Mouse (Mus musculus): ENCODE results near the gene Sorcs2. TPM values are rescaled to one million over a fixed set of nuclear protein-coding genes. Genes with fewer than 3 reads are reported as not detected.
A peak's percentile ranks its signal among the peaks of the same experiment; 100 is the strongest.

The Sorcs2 gene
- polyA plus RNA-seq, 1 experiment from 2014 or later = 3.5 TPM

- H3K27ac ChIP-seq (ENCODE audit: low read depth, low read length) = no peak overlapping the region
- no peaks in the 10 kb centered on the region for H3K4me1 ChIP-seq (replicated peaks; ENCODE audit: control insufficient read depth, insufficient read depth, low read length)
- no peak overlapping the region for H3K4me3 ChIP-seq (ENCODE audit: low read depth, low read length)
- TF ChIP-seq CTCF (IDR thresholded peaks at IDR 0.05; ENCODE audit: low read depth) = no peak
- no peaks in the 10 kb centered on the region for H3K36me3 ChIP-seq (ENCODE audit: control insufficient read depth, insufficient read depth)
- H3K9me3 ChIP-seq (ENCODE audit: control insufficient read depth) = no peaks in the 10 kb centered on the region
- ATAC-seq = no peak
- no peak overlapping the region for H3K9ac ChIP-seq (ENCODE audit: low read depth, low read length)
- no peak overlapping the region for H3K4me2 ChIP-seq (replicated peaks; ENCODE audit: low read depth)
- H3K27me3 ChIP-seq (replicated peaks; ENCODE audit: control insufficient read depth, insufficient read depth, low read length) = no peaks in the 10 kb centered on the region
These were observed 356.7 kb downstream of the Sorcs2 start for GRCm38 (mm10) chr5:36041236-36041562.

GRCm38 (mm10) chr5:36040398-36041235 is 357.3 kb downstream of the Sorcs2 start:
- H3K27ac ChIP-seq (ENCODE audit: low read depth, low read length) = no peak overlapping the region
- no peaks in the 10 kb centered on the region for H3K4me1 ChIP-seq (replicated peaks; ENCODE audit: control insufficient read depth, insufficient read depth, low read length)
- H3K4me3 ChIP-seq (ENCODE audit: low read depth, low read length) = no peak overlapping the region
- no peak for ATAC-seq
- WGBS = 54% methylated on average over 13 of the region's 13 CpGs
- H3K9ac ChIP-seq (ENCODE audit: low read depth, low read length) = no peak overlapping the region
- no peaks in the 10 kb centered on the region for H3K27me3 ChIP-seq (replicated peaks; ENCODE audit: control insufficient read depth, insufficient read depth, low read length)
- H3K4me2 ChIP-seq (replicated peaks; ENCODE audit: low read depth) = no peak overlapping the region
- TF ChIP-seq CTCF (IDR thresholded peaks at IDR 0.05; ENCODE audit: low read depth) = no peak
- no peaks in the 10 kb centered on the region for H3K36me3 ChIP-seq (ENCODE audit: control insufficient read depth, insufficient read depth)
- no peaks in the 10 kb centered on the region for H3K9me3 ChIP-seq (ENCODE audit: control insufficient read depth)

- Histone ChIP-seq H3K9me3 (ENCODE audit: control insufficient read depth) (no peaks in the 10 kb centered on the region), H3K4me3 (ENCODE audit: low read depth, low read length) (no peak overlapping the region), H3K9ac (ENCODE audit: low read depth, low read length) (no peak overlapping the region), H3K27me3 (replicated peaks; ENCODE audit: control insufficient read depth, insufficient read depth, low read length) (no peaks in the 10 kb centered on the region), H3K27ac (ENCODE audit: low read depth, low read length) (no peak overlapping the region), H3K4me1 (replicated peaks; ENCODE audit: control insufficient read depth, insufficient read depth, low read length) (no peaks in the 10 kb centered on the region), H3K36me3 (ENCODE audit: control insufficient read depth, insufficient read depth) (no peaks in the 10 kb centered on the region), H3K4me2 (replicated peaks; ENCODE audit: low read depth) (no peak overlapping the region)
- no peak for TF ChIP-seq CTCF (IDR thresholded peaks at IDR 0.05; ENCODE audit: low read depth)
- ATAC-seq = no peak
- 96% methylated on average over 5 of the region's 5 CpGs for WGBS
These were observed 358.3 kb downstream of the Sorcs2 start for GRCm38 (mm10) chr5:36039596-36039995.

GRCm38 (mm10) chr5:36033531-36034426 is 364.2 kb downstream of the Sorcs2 start:
- Histone ChIP-seq H3K9ac (ENCODE audit: low read depth, low read length) (no peak overlapping the region), H3K9me3 (ENCODE audit: control insufficient read depth) (no peaks in the 10 kb centered on the region), H3K4me2 (replicated peaks; ENCODE audit: low read depth) (no peak overlapping the region), H3K36me3 (ENCODE audit: control insufficient read depth, insufficient read depth) (no peaks in the 10 kb centered on the region), H3K27ac (ENCODE audit: low read depth, low read length) (no peak overlapping the region), H3K4me1 (replicated peaks; ENCODE audit: control insufficient read depth, insufficient read depth, low read length) (no peaks in the 10 kb centered on the region), H3K4me3 (ENCODE audit: low read depth, low read length) (no peak overlapping the region), H3K27me3 (replicated peaks; ENCODE audit: control insufficient read depth, insufficient read depth, low read length) (no peaks in the 10 kb centered on the region)
- 48% methylated on average over 8 of the region's 8 CpGs for WGBS
- ATAC-seq = no peak
- peak; percentile 86 for TF ChIP-seq CTCF (IDR thresholded peaks at IDR 0.05; ENCODE audit: low read depth)

GRCm38 (mm10) chr5:36025076-36025475 is 372.9 kb downstream of the Sorcs2 start:
- no peak for TF ChIP-seq CTCF (IDR thresholded peaks at IDR 0.05; ENCODE audit: low read depth)
- no peaks in the 10 kb centered on the region for H3K36me3 ChIP-seq (ENCODE audit: control insufficient read depth, insufficient read depth)
- no peaks in the 10 kb centered on the region for H3K9me3 ChIP-seq (ENCODE audit: control insufficient read depth)
- H3K27ac ChIP-seq (ENCODE audit: low read depth, low read length) = no peak overlapping the region
- H3K27me3 ChIP-seq (replicated peaks; ENCODE audit: control insufficient read depth, insufficient read depth, low read length) = no peaks in the 10 kb centered on the region
- no peak for ATAC-seq
- H3K4me3 ChIP-seq (ENCODE audit: low read depth, low read length) = no peak overlapping the region
- no peak overlapping the region for H3K4me2 ChIP-seq (replicated peaks; ENCODE audit: low read depth)
- no peaks in the 10 kb centered on the region for H3K4me1 ChIP-seq (replicated peaks; ENCODE audit: control insufficient read depth, insufficient read depth, low read length)
- WGBS = 79% methylated on average over 4 of the region's 4 CpGs
- no peak overlapping the region for H3K9ac ChIP-seq (ENCODE audit: low read depth, low read length)

- Histone ChIP-seq H3K4me2 (replicated peaks; ENCODE audit: low read depth) (no peak overlapping the region), H3K36me3 (ENCODE audit: control insufficient read depth, insufficient read depth) (peaks cover 3% of the 10 kb centered on the region; the same call in 1 of the 2 replicates), H3K27me3 (replicated peaks; ENCODE audit: control insufficient read depth, insufficient read depth, low read length) (no peaks in the 10 kb centered on the region), H3K9ac (ENCODE audit: low read depth, low read length) (no peak overlapping the region), H3K27ac (ENCODE audit: low read depth, low read length) (no peak overlapping the region), H3K9me3 (ENCODE audit: control insufficient read depth) (no peaks in the 10 kb centered on the region), H3K4me1 (replicated peaks; ENCODE audit: control insufficient read depth, insufficient read depth, low read length) (no peaks in the 10 kb centered on the region), H3K4me3 (ENCODE audit: low read depth, low read length) (no peak overlapping the region)
- no peak for ATAC-seq
- WGBS = 90% methylated on average over 9 of the region's 9 CpGs
- no peak for TF ChIP-seq CTCF (IDR thresholded peaks at IDR 0.05; ENCODE audit: low read depth)
These were observed 373.8 kb downstream of the Sorcs2 start for GRCm38 (mm10) chr5:36024003-36024685.

Measured in intestine, postnatal 0 days (tissue).